Mouse (Mus musculus): ENCODE measurements around the gene Lamtor1. TPM values are rescaled to one million over a fixed set of nuclear protein-coding genes. Genes with fewer than 3 reads are reported as not detected.
A peak's percentile ranks its signal among the peaks of the same experiment; 100 is the strongest.
"Not testable (repeated sequence)": the region's sequence is repeated elsewhere in the genome, so short reads cannot be mapped to it uniquely, and the experiment has no call there.

The Lamtor1 gene
- polyA plus RNA-seq, 1 experiment from 2014 or later: 144 TPM

DNA sequence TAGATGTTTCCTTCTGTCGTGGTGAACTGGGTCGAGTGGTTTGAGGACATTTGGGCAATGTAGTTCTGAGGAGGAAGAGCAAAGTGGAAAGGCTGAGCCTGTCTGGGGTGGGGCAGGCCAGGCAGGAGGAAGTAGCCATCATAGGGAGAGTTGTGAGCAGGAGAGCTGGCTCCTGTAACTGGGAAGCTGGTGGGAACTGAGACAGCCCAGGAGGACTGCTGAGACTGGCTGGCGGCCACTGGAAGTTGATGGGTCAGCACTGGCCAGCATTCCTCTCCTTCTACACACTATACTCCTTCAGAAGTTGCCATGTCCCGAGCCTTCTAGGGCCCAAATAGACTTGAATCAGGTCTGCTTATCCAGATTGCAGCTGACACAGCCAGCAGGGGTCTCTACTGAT is 2.7 kb downstream of the Lamtor1 start:
- H3K27ac ChIP-seq (ENCODE audit: low read length): no peak overlapping the region
- no peaks in the 10 kb centered on the region for H3K27me3 ChIP-seq (ENCODE audit: control insufficient read depth, insufficient read depth, low read depth, low read length)
- 90% methylated on average over 4 of the region's 4 CpGs for WGBS
- no peak overlapping the region for H3K4me2 ChIP-seq (ENCODE audit: low read length)
- no peak overlapping the region for H3K4me3 ChIP-seq (ENCODE audit: low read depth, low read length)
- H3K36me3 ChIP-seq (ENCODE audit: control insufficient read depth, insufficient read depth, low read length): peaks cover 19% of the 10 kb centered on the region; the same call in 1 of the 2 replicates
- peak overlapping the region; percentile 21; the same call in 1 of the 2 replicates for H3K9ac ChIP-seq (ENCODE audit: low read depth, low read length)
- H3K4me1 ChIP-seq (ENCODE audit: control insufficient read depth, insufficient read depth, low read length): peaks cover 19% of the 10 kb centered on the region
- no peak for ATAC-seq
- no peaks in the 10 kb centered on the region for H3K9me3 ChIP-seq (replicated peaks; ENCODE audit: control insufficient read depth, low read length, poor library complexity, severe bottlenecking)

- 82% methylated on average over 4 of the region's 4 CpGs for WGBS
- no peaks in the 10 kb centered on the region for H3K27me3 ChIP-seq (ENCODE audit: control insufficient read depth, insufficient read depth, low read depth, low read length)
- H3K4me2 ChIP-seq (ENCODE audit: low read length): no peak overlapping the region
- no peaks in the 10 kb centered on the region for H3K9me3 ChIP-seq (replicated peaks; ENCODE audit: control insufficient read depth, low read length, poor library complexity, severe bottlenecking)
- no peak overlapping the region for H3K27ac ChIP-seq (ENCODE audit: low read length)
- ATAC-seq: no peak
- H3K4me1 ChIP-seq (ENCODE audit: control insufficient read depth, insufficient read depth, low read length): peaks cover 16% of the 10 kb centered on the region
- peaks cover 26% of the 10 kb centered on the region; the same call in 1 of the 2 replicates for H3K36me3 ChIP-seq (ENCODE audit: control insufficient read depth, insufficient read depth, low read length)
- H3K9ac ChIP-seq (ENCODE audit: low read depth, low read length): no peak overlapping the region
- H3K4me3 ChIP-seq (ENCODE audit: low read depth, low read length): no peak overlapping the region
Measured at GRCm38 (mm10) chr7:101910138-101910537, 4.4 kb downstream of the Lamtor1 start.

DNA sequence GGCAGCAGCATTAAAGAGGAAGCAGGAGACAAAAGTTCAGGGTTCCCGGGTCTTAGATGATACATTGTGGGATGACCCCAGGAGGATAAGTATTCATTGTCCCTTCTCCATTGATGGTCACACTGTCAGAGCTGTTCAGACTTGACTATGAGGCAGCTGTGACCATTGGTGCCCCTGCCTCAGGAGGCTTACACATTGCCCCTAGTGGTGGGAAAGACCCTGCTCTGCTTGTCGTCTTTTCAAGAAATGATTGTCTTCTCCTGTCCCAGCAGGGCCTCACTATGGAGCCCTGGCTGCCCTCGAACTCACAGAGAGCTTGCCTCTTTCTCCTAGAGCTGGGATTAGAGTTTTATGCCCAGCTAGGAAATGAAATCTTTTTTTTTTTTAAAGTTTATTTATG is 6.3 kb downstream of the Lamtor1 start:
- Histone ChIP-seq H3K4me3 (ENCODE audit: low read depth, low read length) (no peak overlapping the region), H3K27me3 (ENCODE audit: control insufficient read depth, insufficient read depth, low read depth, low read length) (no peaks in the 10 kb centered on the region), H3K9ac (ENCODE audit: low read depth, low read length) (no peak overlapping the region), H3K9me3 (replicated peaks; ENCODE audit: control insufficient read depth, low read length, poor library complexity, severe bottlenecking) (no peaks in the 10 kb centered on the region), H3K27ac (ENCODE audit: low read length) (no peak overlapping the region), H3K36me3 (ENCODE audit: control insufficient read depth, insufficient read depth, low read length) (peaks cover 26% of the 10 kb centered on the region; the same call in 1 of the 2 replicates), H3K4me1 (ENCODE audit: control insufficient read depth, insufficient read depth, low read length) (peaks cover 7% of the 10 kb centered on the region), H3K4me2 (ENCODE audit: low read length) (no peak overlapping the region)
- ATAC-seq: no peak
- 66% methylated on average over 3 of the region's 3 CpGs for WGBS

DNA sequence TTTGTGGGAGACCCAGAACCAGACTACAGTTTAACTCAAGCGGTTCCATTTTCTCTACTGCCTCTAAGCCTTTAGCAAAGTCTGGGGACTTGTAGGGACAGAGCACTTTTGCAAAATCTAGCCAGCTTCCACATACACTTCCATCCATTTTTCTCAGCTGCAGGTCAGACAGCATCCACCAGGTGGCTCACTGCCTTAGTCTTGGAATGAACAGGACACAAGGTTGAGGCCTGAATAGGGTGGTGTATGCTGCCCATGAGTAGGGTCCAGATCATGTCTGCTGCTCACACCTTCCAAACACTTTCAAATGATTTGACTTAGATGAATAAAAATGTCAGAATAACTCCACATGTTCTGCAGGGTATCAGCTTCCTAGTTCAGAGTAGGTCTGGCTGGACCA is 12.4 kb downstream of the Lamtor1 start:
- H3K9ac ChIP-seq (ENCODE audit: low read depth, low read length): no peak overlapping the region
- H3K27ac ChIP-seq (ENCODE audit: low read length): no peak overlapping the region
- no peaks in the 10 kb centered on the region for H3K4me1 ChIP-seq (ENCODE audit: control insufficient read depth, insufficient read depth, low read length)
- H3K4me3 ChIP-seq (ENCODE audit: low read depth, low read length): no peak overlapping the region
- peak; percentile 77 for ATAC-seq
- 24% methylated on average over 1 of the region's 1 CpGs for WGBS
- no peak overlapping the region for H3K4me2 ChIP-seq (ENCODE audit: low read length)
- H3K9me3 ChIP-seq (replicated peaks; ENCODE audit: control insufficient read depth, low read length, poor library complexity, severe bottlenecking): no peaks in the 10 kb centered on the region
- H3K27me3 ChIP-seq (ENCODE audit: control insufficient read depth, insufficient read depth, low read depth, low read length): no peaks in the 10 kb centered on the region
- H3K36me3 ChIP-seq (ENCODE audit: control insufficient read depth, insufficient read depth, low read length): peaks cover 10% of the 10 kb centered on the region; the same call in 1 of the 2 replicates

DNA sequence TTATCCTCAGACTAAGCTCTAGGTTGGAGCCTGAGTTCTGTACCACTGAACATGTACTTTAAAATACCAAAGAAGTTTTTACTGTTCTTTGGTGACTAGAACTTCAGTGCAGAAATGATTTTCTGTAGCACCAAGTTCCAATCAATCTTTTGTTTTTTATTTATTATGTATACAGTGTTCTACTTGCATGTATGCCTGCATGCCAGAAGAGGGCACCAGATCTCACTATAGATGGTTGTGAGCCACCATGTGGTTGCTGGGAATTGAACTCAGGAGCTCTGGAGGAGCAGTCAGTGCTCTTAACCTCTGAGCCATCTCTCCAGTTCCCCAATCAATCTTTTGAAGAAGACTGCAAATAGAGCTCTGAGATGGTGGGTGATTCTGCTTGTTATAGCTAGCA is 20.2 kb downstream of the Lamtor1 start:
- H3K9ac ChIP-seq (ENCODE audit: low read depth, low read length); ATAC-seq; H3K4me2 ChIP-seq (ENCODE audit: low read length); H3K4me1 ChIP-seq (ENCODE audit: control insufficient read depth, insufficient read depth, low read length); H3K27me3 ChIP-seq (ENCODE audit: control insufficient read depth, insufficient read depth, low read depth, low read length); H3K9me3 ChIP-seq (replicated peaks; ENCODE audit: control insufficient read depth, low read length, poor library complexity, severe bottlenecking); H3K4me3 ChIP-seq (ENCODE audit: low read depth, low read length); H3K36me3 ChIP-seq (ENCODE audit: control insufficient read depth, insufficient read depth, low read length); H3K27ac ChIP-seq (ENCODE audit: low read length): not testable (repeated sequence)

DNA sequence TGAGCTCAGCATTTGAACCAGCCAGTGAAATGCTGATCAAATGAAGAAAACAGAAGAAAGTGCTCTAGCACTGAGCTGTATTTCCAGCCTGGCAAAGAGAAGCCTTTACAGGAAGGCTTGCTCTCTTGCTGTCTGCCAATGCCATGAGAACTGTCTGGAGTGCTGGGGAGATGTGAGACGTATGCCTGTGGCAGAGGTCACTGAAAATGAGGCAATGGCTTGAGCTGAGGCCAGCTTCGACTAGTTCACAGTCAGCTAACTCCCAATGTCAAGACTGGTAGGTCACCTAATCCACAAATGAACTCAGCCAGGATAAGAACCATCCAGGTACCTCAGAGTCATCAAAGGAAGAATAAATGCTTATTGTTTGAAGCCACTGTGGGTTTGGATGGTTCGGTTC is 22.4 kb downstream of the Lamtor1 start:
- 89% methylated on average over 3 of the region's 3 CpGs for WGBS

GRCm38 (mm10) chr7:101932551-101932950 is 26.8 kb downstream of the Lamtor1 start:
- Histone ChIP-seq H3K9me3 (replicated peaks; ENCODE audit: control insufficient read depth, low read length, poor library complexity, severe bottlenecking) (no peaks in the 10 kb centered on the region), H3K27me3 (ENCODE audit: control insufficient read depth, insufficient read depth, low read depth, low read length) (no peaks in the 10 kb centered on the region), H3K9ac (ENCODE audit: low read depth, low read length) (no peak overlapping the region), H3K36me3 (ENCODE audit: control insufficient read depth, insufficient read depth, low read length) (no peaks in the 10 kb centered on the region), H3K4me3 (ENCODE audit: low read depth, low read length) (no peak overlapping the region), H3K4me1 (ENCODE audit: control insufficient read depth, insufficient read depth, low read length) (peaks cover 22% of the 10 kb centered on the region), H3K27ac (ENCODE audit: low read length) (no peak overlapping the region), H3K4me2 (ENCODE audit: low read length) (no peak overlapping the region; the same call in 1 of the 2 replicates)
- WGBS: 92% methylated on average over 1 of the region's 1 CpGs
- ATAC-seq: no peak

More for the DNA sequence above, 22.4 kb downstream of the Lamtor1 start:
- Histone ChIP-seq H3K9me3 (replicated peaks; ENCODE audit: control insufficient read depth, low read length, poor library complexity, severe bottlenecking) (no peaks in the 10 kb centered on the region), H3K9ac (ENCODE audit: low read depth, low read length) (no peak overlapping the region), H3K36me3 (ENCODE audit: control insufficient read depth, insufficient read depth, low read length) (no peaks in the 10 kb centered on the region), H3K4me1 (ENCODE audit: control insufficient read depth, insufficient read depth, low read length) (peaks cover 4% of the 10 kb centered on the region), H3K27ac (ENCODE audit: low read length) (no peak overlapping the region), H3K4me2 (ENCODE audit: low read length) (no peak overlapping the region), H3K27me3 (ENCODE audit: control insufficient read depth, insufficient read depth, low read depth, low read length) (no peaks in the 10 kb centered on the region), H3K4me3 (ENCODE audit: low read depth, low read length) (no peak overlapping the region)
- no peak for ATAC-seq

DNA sequence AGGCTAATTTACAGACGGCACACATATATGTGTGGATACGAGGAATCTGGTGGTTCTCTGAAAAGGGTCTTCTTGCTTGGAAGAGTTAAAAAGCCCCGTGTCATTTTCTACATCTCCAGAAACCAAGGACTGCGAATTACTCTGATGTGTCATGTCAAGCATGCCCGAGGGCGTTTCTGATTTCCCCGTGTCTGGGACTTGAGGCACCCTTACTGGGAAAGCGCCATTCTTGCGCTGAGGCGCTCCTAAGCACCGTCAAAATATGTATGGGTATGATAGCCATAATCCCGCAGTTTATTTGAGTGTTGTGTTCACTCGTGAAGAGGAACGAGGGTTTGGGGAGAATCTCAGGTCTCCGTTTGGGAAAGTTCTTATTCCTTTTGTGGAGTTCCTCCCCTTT is 27.6 kb downstream of the Lamtor1 start:
- 7% methylated on average over 15 of the region's 15 CpGs for WGBS
- H3K27me3 ChIP-seq (ENCODE audit: control insufficient read depth, insufficient read depth, low read depth, low read length): no peaks in the 10 kb centered on the region
- H3K27ac ChIP-seq (ENCODE audit: low read length): peak overlapping the region; percentile 43

DNA sequence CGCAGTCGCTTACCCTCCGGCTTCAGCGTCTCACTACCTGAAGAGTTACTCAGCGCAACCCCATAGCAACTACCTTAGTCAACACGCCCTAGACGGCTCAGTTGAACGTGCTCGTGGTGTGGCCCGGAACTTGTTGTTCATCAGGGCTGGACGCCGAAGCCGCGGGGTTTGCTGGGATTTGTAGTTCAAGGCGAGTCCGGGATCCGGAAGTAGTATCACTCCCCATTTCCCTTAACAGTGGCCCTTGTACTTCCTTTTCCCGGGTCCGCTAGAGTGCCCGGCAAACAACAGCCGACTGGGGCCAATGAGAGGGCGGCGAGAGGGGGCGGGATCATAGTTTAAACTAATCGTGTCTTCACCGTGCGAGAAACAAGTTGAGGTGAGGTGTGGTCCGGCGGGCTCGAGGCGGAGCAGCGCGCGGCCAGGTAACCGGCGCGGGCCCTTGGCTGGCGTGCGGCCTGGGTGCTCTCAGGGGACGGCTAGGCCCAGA is 28.1 kb downstream of the Lamtor1 start, which contains the start of the genes Lrrc51 and Numa1:
Gene Lrrc51 (minus strand): TSS at position 145 of the 490 bp plus-strand sequence.
Gene Numa1 (plus strand): TSS at position 361 of the 490 bp plus-strand sequence.
- H3K36me3 ChIP-seq (ENCODE audit: control insufficient read depth, insufficient read depth, low read length): no peaks in the 10 kb centered on the region
- H3K27me3 ChIP-seq (ENCODE audit: control insufficient read depth, insufficient read depth, low read depth, low read length): no peaks in the 10 kb centered on the region
- H3K9me3 ChIP-seq (replicated peaks; ENCODE audit: control insufficient read depth, low read length, poor library complexity, severe bottlenecking): no peaks in the 10 kb centered on the region
- H3K27ac ChIP-seq (ENCODE audit: low read length): peak within 1 kb of the TSS; percentile 74
- WGBS: under 1% methylated on average over 40 of the region's 40 CpGs
- H3K4me2 ChIP-seq (ENCODE audit: low read length): peak within 1 kb of the TSS; percentile 84
- ATAC-seq: peak; percentile 99
- peaks cover 22% of the 10 kb centered on the region for H3K4me1 ChIP-seq (ENCODE audit: control insufficient read depth, insufficient read depth, low read length)
- peak within 1 kb of the TSS; percentile 77 for H3K9ac ChIP-seq (ENCODE audit: low read depth, low read length)
- peak within 1 kb of the TSS; percentile 91 for H3K4me3 ChIP-seq (ENCODE audit: low read depth, low read length)

More for the DNA sequence above, 27.6 kb downstream of the Lamtor1 start:
- H3K4me1 ChIP-seq (ENCODE audit: control insufficient read depth, insufficient read depth, low read length): peaks cover 22% of the 10 kb centered on the region
- H3K9ac ChIP-seq (ENCODE audit: low read depth, low read length): peak overlapping the region; percentile 69
- peak overlapping the region; percentile 77 for H3K4me2 ChIP-seq (ENCODE audit: low read length)
- ATAC-seq: peak; percentile 29
- no peaks in the 10 kb centered on the region for H3K36me3 ChIP-seq (ENCODE audit: control insufficient read depth, insufficient read depth, low read length)
- no peaks in the 10 kb centered on the region for H3K9me3 ChIP-seq (replicated peaks; ENCODE audit: control insufficient read depth, low read length, poor library complexity, severe bottlenecking)
- peak overlapping the region; percentile 91 for H3K4me3 ChIP-seq (ENCODE audit: low read depth, low read length)

Measured in midbrain, embryonic 16.5 days (tissue).